Mouse (Mus musculus): ENCODE measurements at regions not wholly inside any gene's neighbourhood (a gene's known extent, or its start where the extent isn't known, plus 50 kb on each side); places are given as distances from the start of the nearest gene placed in this dataset.

DNA sequence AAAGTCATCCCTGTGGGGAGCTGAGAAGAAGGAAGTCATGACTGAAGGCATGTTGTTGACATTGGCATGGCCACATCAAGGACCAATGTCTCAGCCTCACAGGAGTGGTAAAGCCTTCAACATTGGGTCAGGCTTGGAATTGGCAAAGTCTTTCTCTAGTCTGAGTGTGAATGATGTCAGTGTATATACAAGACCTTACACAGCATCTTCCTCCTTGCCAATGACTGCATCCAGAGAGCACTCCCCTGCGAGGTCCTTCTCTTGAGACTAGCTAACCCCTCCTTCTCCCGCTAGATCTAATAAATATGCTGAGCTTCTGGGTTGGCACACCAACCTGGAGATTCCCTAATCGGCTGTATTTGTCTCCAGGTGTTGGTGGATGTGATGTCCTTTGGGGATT lies 351.1 kb upstream of the Nr2f2 start:
- TF ChIP-seq POLR2A (IDR thresholded peaks at IDR 0.05; ENCODE audit: insufficient read depth, low read depth, low read length) (no peak), CTCF (IDR thresholded peaks at IDR 0.05; ENCODE audit: insufficient read depth, low read depth, low read length) (no peak)
